Mouse (Mus musculus) hematopoietic multipotent progenitor cell, adult 10-12 weeks (in vitro differentiated cells): Measurements from ENCODE around the gene Gm8159. TPM values are rescaled to one million over a fixed set of nuclear protein-coding genes. Genes with fewer than 3 reads are reported as not detected.

ENCODE experiments used
- polyA plus RNA-seq: library from polyadenylated mRNA; stranded (reverse); fragments of >175 nt; gene quantifications from 2 replicates; pipeline ENCODE4 v1.2.3, GENCODE M21; 2012; ENCODE audit warnings: low replicate concordance

Gene Gm8159
- not detected in 2 replicates for polyA plus RNA-seq

DNA sequence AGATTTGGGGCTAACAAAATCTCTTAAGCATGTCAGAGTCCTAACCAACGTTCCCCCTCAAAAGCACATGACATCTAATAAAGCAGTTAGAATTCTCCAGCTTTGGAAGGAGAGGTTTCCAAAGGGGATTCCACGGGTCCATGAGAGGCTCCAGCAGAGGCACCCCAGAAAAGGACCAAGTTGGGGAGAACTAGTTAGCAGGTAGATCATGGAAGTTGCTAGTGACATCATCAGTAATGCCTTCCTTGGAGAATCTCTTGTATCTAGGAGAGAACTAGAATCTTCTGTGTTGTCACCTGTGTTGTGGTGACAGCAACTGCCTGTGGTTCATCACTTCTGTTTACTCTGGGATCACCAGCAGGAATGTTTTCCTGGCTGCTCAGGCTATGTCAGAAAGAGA lies at the start of gene Gm8159:
Gm8159 (plus strand) TSS at position 301 of the 400 bp plus-strand sequence.

DNA sequence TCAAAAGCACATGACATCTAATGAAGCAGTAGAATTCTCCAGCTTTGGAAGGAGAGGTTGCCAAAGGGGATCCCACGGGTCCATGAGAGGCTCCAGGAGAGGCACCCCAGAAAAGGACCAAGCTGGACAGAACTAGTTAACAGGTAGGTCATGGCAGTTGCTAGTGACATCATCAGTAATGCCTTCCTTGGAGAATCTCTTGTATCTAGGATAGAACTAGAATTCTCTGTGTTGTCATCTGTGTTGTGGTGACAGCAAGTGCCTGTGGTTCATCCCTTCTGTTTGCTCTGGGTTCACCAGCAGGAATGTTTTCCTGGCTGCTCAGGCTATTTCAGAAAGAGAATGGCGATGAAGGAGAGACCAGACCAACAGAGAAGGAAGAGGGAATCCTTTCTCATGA lies 31.7 kb downstream of the Gm8159 start, which contains the start of gene Gm3239:
Gm3239 (plus strand) TSS at position 301 of the 400 bp plus-strand sequence.

Other genes starting within 250 kb of the Gm8159 start
- gene Gm3159, start 234.8 kb upstream of the Gm8159 start, polyA plus RNA-seq = not detected in 2 replicates
- gene Gm3164, start 216.9 kb upstream of the Gm8159 start, polyA plus RNA-seq = not detected in 2 replicates
- not detected in 2 replicates for gene Gm3173, start 201.4 kb upstream of the Gm8159 start, polyA plus RNA-seq
- not detected in 2 replicates for gene Gm3182, start 150.6 kb upstream of the Gm8159 start, polyA plus RNA-seq
- gene Gm3047, start 76.9 kb upstream of the Gm8159 start, polyA plus RNA-seq = not detected in 2 replicates
- not detected in 2 replicates for gene Gm3239, start 31.8 kb downstream of the Gm8159 start, polyA plus RNA-seq
- gene Gm7876, start 76.9 kb downstream of the Gm8159 start, polyA plus RNA-seq = not detected in 2 replicates
- not detected in 2 replicates for gene Gm3252, start 94.4 kb downstream of the Gm8159 start, polyA plus RNA-seq
- not detected in 2 replicates for gene Gm9602, start 144.0 kb downstream of the Gm8159 start, polyA plus RNA-seq
- gene Gm3269, start 205.8 kb downstream of the Gm8159 start, polyA plus RNA-seq = not detected in 2 replicates
- not detected in 2 replicates for gene Gm3264, start 223.2 kb downstream of the Gm8159 start, polyA plus RNA-seq